Comparison of ENCODE assay signal across 15 mouse cellular contexts in genomic region chr3:52416261-52416660, GRCm38 (mm10).
"Had no signal": no experiment of that assay in that cellular context is flagged by ENCODE, and none has a peak within 500 bp of the region (broad histone marks: within the 10 kb centered on the region; RNA-seq: fewer than 3 reads in every experiment).

No protein-coding gene starts in this region.

- H3K9ac ChIP-seq: liver, embryonic 15.5 days; lung, embryonic 14.5 days; midbrain, embryonic 15.5 days; neural tube, embryonic 12.5 days had no signal

- H3K9me3 ChIP-seq: liver, embryonic 15.5 days; midbrain, embryonic 15.5 days had no signal

- H3K36me3 ChIP-seq: liver, embryonic 15.5 days; midbrain, embryonic 15.5 days; neural tube, embryonic 12.5 days had no signal

- H3K4me3 ChIP-seq: left cerebral cortex, adult 2 months; liver, embryonic 15.5 days; megakaryocyte, embryonic 14.5 days; midbrain, embryonic 15.5 days; neural tube, embryonic 12.5 days had no signal

- DNase-seq: kidney, adult 18-20 months; kidney, postnatal 25 days; lung, embryonic 14.5 days; lung, postnatal 14 days; spleen, adult 18-20 months; thymus, adult 2 months; thymus, postnatal 25 days had no signal

- H3K4me2 ChIP-seq: liver, embryonic 11.5 days; liver, embryonic 15.5 days; lung, embryonic 14.5 days; midbrain, embryonic 11.5 days; midbrain, embryonic 15.5 days; neural tube, embryonic 12.5 days had no signal

- H3K27me3 ChIP-seq: liver, embryonic 15.5 days; neural tube, embryonic 12.5 days had no signal

- ATAC-seq: midbrain, embryonic 15.5 days had no signal

- H3K4me1 ChIP-seq: liver, embryonic 15.5 days; megakaryocyte, embryonic 14.5 days had no signal

- H3K27ac ChIP-seq: left cerebral cortex, adult 2 months; liver, embryonic 15.5 days; macrophage; midbrain, embryonic 15.5 days; neural tube, embryonic 12.5 days had no signal
